Mouse (Mus musculus): ENCODE measurements around the gene Olfr916. TPM values are rescaled to one million over a fixed set of nuclear protein-coding genes. Genes with fewer than 3 reads are reported as not detected.

Olfr916 gene
- not detected in 2 replicates for polyA plus RNA-seq (2015; fragmentation: Nextera tagmentation; extraction: Ambion mirVana)

GRCm38 (mm10) chr9:38659775-38660174, at the start of gene Olfr916:
Olfr916 (minus strand) TSS chr9:38659875.
- H3K4me1 ChIP-seq (replicated peaks; ENCODE audit: control insufficient read depth, insufficient read depth, low read length), result no peaks in the 10 kb centered on the region
- 48% methylated on average over 1 of the region's 1 CpGs for WGBS
- H3K36me3 ChIP-seq (ENCODE audit: control insufficient read depth, insufficient read depth), result no peaks in the 10 kb centered on the region
- no peak for TF ChIP-seq CTCF (IDR thresholded peaks at IDR 0.05; ENCODE audit: low read depth)
- no peak within 1 kb of the TSS for H3K9ac ChIP-seq (ENCODE audit: low read depth, low read length)
- H3K4me3 ChIP-seq (ENCODE audit: low read depth, low read length), result no peak within 1 kb of the TSS
- H3K27me3 ChIP-seq (replicated peaks; ENCODE audit: control insufficient read depth, insufficient read depth, low read length), result no peaks in the 10 kb centered on the region
- no peak within 1 kb of the TSS for H3K27ac ChIP-seq (ENCODE audit: low read depth, low read length)
- no peak for ATAC-seq
- no peak within 1 kb of the TSS for H3K4me2 ChIP-seq (replicated peaks; ENCODE audit: low read depth)
- H3K9me3 ChIP-seq (ENCODE audit: control insufficient read depth), result no peaks in the 10 kb centered on the region

- Histone ChIP-seq H3K4me1 (replicated peaks; ENCODE audit: control insufficient read depth, insufficient read depth, low read length) (no peaks in the 10 kb centered on the region), H3K4me3 (ENCODE audit: low read depth, low read length) (no peak within 1 kb of the TSS), H3K9me3 (ENCODE audit: control insufficient read depth) (no peaks in the 10 kb centered on the region), H3K36me3 (ENCODE audit: control insufficient read depth, insufficient read depth) (no peaks in the 10 kb centered on the region), H3K9ac (ENCODE audit: low read depth, low read length) (no peak within 1 kb of the TSS), H3K27me3 (replicated peaks; ENCODE audit: control insufficient read depth, insufficient read depth, low read length) (no peaks in the 10 kb centered on the region), H3K4me2 (replicated peaks; ENCODE audit: low read depth) (no peak within 1 kb of the TSS), H3K27ac (ENCODE audit: low read depth, low read length) (no peak within 1 kb of the TSS)
- no peak for TF ChIP-seq CTCF (IDR thresholded peaks at IDR 0.05; ENCODE audit: low read depth)
- no peak for ATAC-seq
- 84% methylated on average over 2 of the region's 2 CpGs for WGBS
Observed at GRCm38 (mm10) chr9:38674501-38674900, 14.8 kb upstream of the Olfr916 start, which contains the start of gene Olfr918. Olfr918 (minus strand) TSS chr9:38674601.

- no peaks in the 10 kb centered on the region for H3K9me3 ChIP-seq (ENCODE audit: control insufficient read depth)
- no peaks in the 10 kb centered on the region for H3K36me3 ChIP-seq (ENCODE audit: control insufficient read depth, insufficient read depth)
- H3K4me3 ChIP-seq (ENCODE audit: low read depth, low read length), result no peak overlapping the region
- H3K27me3 ChIP-seq (replicated peaks; ENCODE audit: control insufficient read depth, insufficient read depth, low read length), result no peaks in the 10 kb centered on the region
- no peak overlapping the region for H3K9ac ChIP-seq (ENCODE audit: low read depth, low read length)
- no peak overlapping the region for H3K27ac ChIP-seq (ENCODE audit: low read depth, low read length)
- TF ChIP-seq CTCF (IDR thresholded peaks at IDR 0.05; ENCODE audit: low read depth), result no peak
- ATAC-seq, result no peak
- 73% methylated on average over 2 of the region's 2 CpGs for WGBS
- H3K4me1 ChIP-seq (replicated peaks; ENCODE audit: control insufficient read depth, insufficient read depth, low read length), result no peaks in the 10 kb centered on the region
- H3K4me2 ChIP-seq (replicated peaks; ENCODE audit: low read depth), result no peak overlapping the region
Observed at GRCm38 (mm10) chr9:38672887-38673286, 13.2 kb upstream of the Olfr916 start.

- Histone ChIP-seq H3K27ac (ENCODE audit: low read depth, low read length) (no peak within 1 kb of the TSS), H3K9me3 (ENCODE audit: control insufficient read depth) (no peaks in the 10 kb centered on the region), H3K4me2 (replicated peaks; ENCODE audit: low read depth) (no peak within 1 kb of the TSS), H3K9ac (ENCODE audit: low read depth, low read length) (no peak within 1 kb of the TSS), H3K27me3 (replicated peaks; ENCODE audit: control insufficient read depth, insufficient read depth, low read length) (no peaks in the 10 kb centered on the region), H3K4me1 (replicated peaks; ENCODE audit: control insufficient read depth, insufficient read depth, low read length) (no peaks in the 10 kb centered on the region), H3K36me3 (ENCODE audit: control insufficient read depth, insufficient read depth) (no peaks in the 10 kb centered on the region), H3K4me3 (ENCODE audit: low read depth, low read length) (no peak within 1 kb of the TSS)
- no peak for ATAC-seq
- no peak for TF ChIP-seq CTCF (IDR thresholded peaks at IDR 0.05; ENCODE audit: low read depth)
- WGBS, result 52% methylated on average over 1 of the region's 1 CpGs
Observed at GRCm38 (mm10) chr9:38665742-38666141, 6.1 kb upstream of the Olfr916 start, which contains the start of gene Olfr917. Olfr917 (minus strand) TSS chr9:38665842.

- WGBS, result 79% methylated on average over 4 of the region's 4 CpGs
- no peaks in the 10 kb centered on the region for H3K27me3 ChIP-seq (replicated peaks; ENCODE audit: control insufficient read depth, insufficient read depth, low read length)
- H3K4me1 ChIP-seq (replicated peaks; ENCODE audit: control insufficient read depth, insufficient read depth, low read length), result no peaks in the 10 kb centered on the region
- ATAC-seq, result no peak
- no peak overlapping the region for H3K27ac ChIP-seq (ENCODE audit: low read depth, low read length)
- no peaks in the 10 kb centered on the region for H3K36me3 ChIP-seq (ENCODE audit: control insufficient read depth, insufficient read depth)
- H3K9ac ChIP-seq (ENCODE audit: low read depth, low read length), result no peak overlapping the region
- TF ChIP-seq CTCF (IDR thresholded peaks at IDR 0.05; ENCODE audit: low read depth), result no peak
- no peaks in the 10 kb centered on the region for H3K9me3 ChIP-seq (ENCODE audit: control insufficient read depth)
- H3K4me2 ChIP-seq (replicated peaks; ENCODE audit: low read depth), result no peak overlapping the region
- H3K4me3 ChIP-seq (ENCODE audit: low read depth, low read length), result no peak overlapping the region
Observed at GRCm38 (mm10) chr9:38632406-38632805, 27.3 kb downstream of the Olfr916 start.

Other genes starting within 250 kb of the Olfr916 start
- not detected in 2 replicates for gene Olfr901, start 230.4 kb downstream of the Olfr916 start, polyA plus RNA-seq (2015; fragmentation: Nextera tagmentation; extraction: Ambion mirVana)
- not detected in 2 replicates for gene Olfr902, start 212.2 kb downstream of the Olfr916 start, polyA plus RNA-seq (2015; fragmentation: Nextera tagmentation; extraction: Ambion mirVana)
- gene Olfr904, start 196.7 kb downstream of the Olfr916 start, polyA plus RNA-seq (2015; fragmentation: Nextera tagmentation; extraction: Ambion mirVana), result not detected in 2 replicates
- not detected in 2 replicates for gene Olfr905, start 188.8 kb downstream of the Olfr916 start, polyA plus RNA-seq (2015; fragmentation: Nextera tagmentation; extraction: Ambion mirVana)
- not detected in 2 replicates for gene Olfr906, start 172.8 kb downstream of the Olfr916 start, polyA plus RNA-seq (2015; fragmentation: Nextera tagmentation; extraction: Ambion mirVana)
- gene Olfr907, start 164.1 kb downstream of the Olfr916 start, polyA plus RNA-seq (2015; fragmentation: Nextera tagmentation; extraction: Ambion mirVana), result not detected in 2 replicates
- gene Olfr911-ps1, start 138.3 kb downstream of the Olfr916 start, polyA plus RNA-seq (2015; fragmentation: Nextera tagmentation; extraction: Ambion mirVana), result not detected in 2 replicates
- gene Olfr910, start 122.0 kb downstream of the Olfr916 start, polyA plus RNA-seq (2015; fragmentation: Nextera tagmentation; extraction: Ambion mirVana), result not detected in 2 replicates
- not detected in 2 replicates for gene Olfr912, start 79.7 kb downstream of the Olfr916 start, polyA plus RNA-seq (2015; fragmentation: Nextera tagmentation; extraction: Ambion mirVana)
- gene Olfr913, start 67.1 kb downstream of the Olfr916 start, polyA plus RNA-seq (2015; fragmentation: Nextera tagmentation; extraction: Ambion mirVana), result not detected in 2 replicates
- not detected in 2 replicates for gene Olfr914, start 54.8 kb downstream of the Olfr916 start, polyA plus RNA-seq (2015; fragmentation: Nextera tagmentation; extraction: Ambion mirVana)
- not detected in 2 replicates for gene Olfr917, start 6.0 kb upstream of the Olfr916 start, polyA plus RNA-seq (2015; fragmentation: Nextera tagmentation; extraction: Ambion mirVana)
- gene Olfr918, start 14.7 kb upstream of the Olfr916 start, polyA plus RNA-seq (2015; fragmentation: Nextera tagmentation; extraction: Ambion mirVana), result not detected in 2 replicates
- gene Olfr919, start 43.8 kb upstream of the Olfr916 start, polyA plus RNA-seq (2015; fragmentation: Nextera tagmentation; extraction: Ambion mirVana), result not detected in 2 replicates
- gene Vwa5a, start 58.4 kb upstream of the Olfr916 start, polyA plus RNA-seq (2015; fragmentation: Nextera tagmentation; extraction: Ambion mirVana), result 13.7 and 14.0 TPM in 2 replicates
- 0.07 TPM in 2 replicates for gene Olfr920, start 92.4 kb upstream of the Olfr916 start, polyA plus RNA-seq (2015; fragmentation: Nextera tagmentation; extraction: Ambion mirVana)
- gene Olfr921, start 113.2 kb upstream of the Olfr916 start, polyA plus RNA-seq (2015; fragmentation: Nextera tagmentation; extraction: Ambion mirVana), result not detected in 2 replicates
- not detected in 2 replicates for gene Olfr922, start 154.7 kb upstream of the Olfr916 start, polyA plus RNA-seq (2015; fragmentation: Nextera tagmentation; extraction: Ambion mirVana)
- gene Olfr923, start 166.7 kb upstream of the Olfr916 start, polyA plus RNA-seq (2015; fragmentation: Nextera tagmentation; extraction: Ambion mirVana), result not detected in 2 replicates
- not detected in 2 replicates for gene Olfr924, start 184.6 kb upstream of the Olfr916 start, polyA plus RNA-seq (2015; fragmentation: Nextera tagmentation; extraction: Ambion mirVana)
- not detected in 2 replicates for gene Olfr26, start 195.2 kb upstream of the Olfr916 start, polyA plus RNA-seq (2015; fragmentation: Nextera tagmentation; extraction: Ambion mirVana)
- not detected in 2 replicates for gene Olfr926, start 217.3 kb upstream of the Olfr916 start, polyA plus RNA-seq (2015; fragmentation: Nextera tagmentation; extraction: Ambion mirVana)